Mouse (Mus musculus) T-helper 17 cell (primary cell): Measurements from ENCODE around the gene Gm2035.
"Not testable (repeated sequence)": the region's sequence is repeated elsewhere in the genome, so short reads cannot be mapped to it uniquely, and the experiment has no call there.

Source experiments
- in situ Hi-C, 2 experiments: fragments of 300-600 bp; cut with MboI, MseI; formaldehyde crosslinking; loops; 1 replicate in 1 of 2; 2 replicates in 1 of 2; pipeline ENCODE4 v1.15.1; 2025; ENCODE audit warnings: high pct_unique_total_duplicates in 2 of 2

Gene Gm2035

GRCm38 (mm10) chr12:87919721-87920120, at the start of gene Gm2035:
Gene Gm2035, minus strand, starts transcription at chr12:87919857.
- in situ Hi-C loops: loop anchor here in 1 of 2 experiments (10.0 kb wide), 1 partner anchor 415 kb away; no protein-coding TSS in a partner anchor

GRCm38 (mm10) chr12:87953780-87954179, 34.1 kb upstream of the Gm2035 start, which contains the start of gene Gm2042:
Gene Gm2042, plus strand, starts transcription at chr12:87954080.
- in situ Hi-C loops: not testable (repeated sequence)

GRCm38 (mm10) chr12:87895070-87895469, 24.6 kb downstream of the Gm2035 start, which contains the start of gene Gm2022:
Gene Gm2022, plus strand, starts transcription at chr12:87895370.
- in situ Hi-C loops: loop anchor here (5.0 kb wide), 1 partner anchor 272 kb away; no protein-coding TSS in a partner anchor

GRCm38 (mm10) chr12:87873772-87874171, 45.9 kb downstream of the Gm2035 start, which contains the start of gene Gm2016:
Gene Gm2016, plus strand, starts transcription at chr12:87874072.
- in situ Hi-C loops: loop anchor here in 1 of 2 experiments (5.0 kb wide), 1 partner anchor 404 kb away; no protein-coding TSS in a partner anchor
